ENCODE assay signal across 23 mouse cellular contexts in genomic region chr4:132401016-132401415, GRCm38 (mm10). TPM values are rescaled to one million over a fixed set of nuclear protein-coding genes. Genes with fewer than 3 reads are reported as not detected.
DNase-seq lines count a peak whose midpoint lies in the region; ATAC-seq and TF ChIP-seq lines count a peak whose summit lies in the region.
"Had no signal": no experiment of that assay in that cellular context is flagged by ENCODE, and none has a peak within 500 bp of the region (broad histone marks: within the 10 kb centered on the region; RNA-seq: fewer than 3 reads in every experiment).

No protein-coding gene starts in this region.

- H3K4me2 ChIP-seq in intestine, postnatal 0 days (replicated peaks; ENCODE audit: low read depth): 0 out of 2 replicates have a peak overlapping the region, but pooled peaks have one; percentile 1
- no peak overlapping the region for H3K4me2 ChIP-seq in intestine, embryonic 16.5 days (ENCODE audit: low read depth, low read length)
- H3K4me2 ChIP-seq in kidney, embryonic 16.5 days (replicated peaks; ENCODE audit: low read depth, low read length): no peak overlapping the region
- H3K4me2 ChIP-seq: forebrain, embryonic 13.5 days; heart, embryonic 13.5 days had no signal

- H3K4me3 ChIP-seq in intestine, postnatal 0 days (ENCODE audit: low read depth, low read length): no peak overlapping the region
- H3K4me3 ChIP-seq in intestine, embryonic 16.5 days (ENCODE audit: low read length): no peak overlapping the region
- H3K4me3 ChIP-seq in kidney, embryonic 16.5 days (ENCODE audit: low read length): no peak overlapping the region
- H3K4me3 ChIP-seq in left cerebral cortex, adult 2 months: no peak overlapping the region
- H3K4me3 ChIP-seq: forebrain, embryonic 10.5 days; forebrain, embryonic 13.5 days; heart, adult 2 months; heart, embryonic 10.5 days; heart, embryonic 13.5 days had no signal

- no peak overlapping the region for H3K27ac ChIP-seq in intestine, postnatal 0 days (ENCODE audit: low read depth, low read length)
- H3K27ac ChIP-seq in intestine, embryonic 16.5 days (ENCODE audit: low read length): no peak overlapping the region
- no peak overlapping the region for H3K27ac ChIP-seq in kidney, embryonic 16.5 days (ENCODE audit: low read length)
- no peak overlapping the region for H3K27ac ChIP-seq in left cerebral cortex, adult 2 months
- H3K27ac ChIP-seq: forebrain, embryonic 10.5 days; forebrain, embryonic 13.5 days; heart, adult 2 months; heart, embryonic 10.5 days; heart, embryonic 13.5 days had no signal

- WGBS in intestine, postnatal 0 days: 61% methylated on average over 9 of the region's 9 CpGs
- 84% methylated on average over 9 of the region's 9 CpGs for WGBS in intestine, embryonic 16.5 days
- WGBS in kidney, embryonic 16.5 days: 89% methylated on average over 9 of the region's 9 CpGs

- no peak for TF ChIP-seq CTCF in intestine, postnatal 0 days (IDR thresholded peaks at IDR 0.05; ENCODE audit: low read depth)
- no peak for TF ChIP-seq CTCF in left cerebral cortex, adult 2 months (IDR thresholded peaks at IDR 0.05)

- H3K27me3 ChIP-seq in intestine, postnatal 0 days (replicated peaks; ENCODE audit: control insufficient read depth, insufficient read depth, low read length): no peaks in the 10 kb centered on the region
- no peaks in the 10 kb centered on the region for H3K27me3 ChIP-seq in intestine, embryonic 16.5 days (replicated peaks; ENCODE audit: control insufficient read depth, insufficient read depth, low read length)
- no peaks in the 10 kb centered on the region for H3K27me3 ChIP-seq in kidney, embryonic 16.5 days (ENCODE audit: insufficient read depth, low read length)
- H3K27me3 ChIP-seq: forebrain, embryonic 13.5 days; heart, embryonic 13.5 days; Patski had no signal

- no peaks in the 10 kb centered on the region for H3K36me3 ChIP-seq in intestine, postnatal 0 days (ENCODE audit: control insufficient read depth, insufficient read depth)
- no peaks in the 10 kb centered on the region for H3K36me3 ChIP-seq in intestine, embryonic 16.5 days (ENCODE audit: control insufficient read depth, insufficient read depth, low read length)
- H3K36me3 ChIP-seq in kidney, embryonic 16.5 days (ENCODE audit: insufficient read depth, low read length): no peaks in the 10 kb centered on the region
- H3K36me3 ChIP-seq: heart, embryonic 10.5 days; heart, embryonic 13.5 days had no signal

- no peak overlapping the region for H3K9ac ChIP-seq in intestine, postnatal 0 days (ENCODE audit: low read depth, low read length)
- no peak overlapping the region for H3K9ac ChIP-seq in intestine, embryonic 16.5 days (ENCODE audit: low read depth, low read length)
- no peak overlapping the region for H3K9ac ChIP-seq in kidney, embryonic 16.5 days (replicated peaks; ENCODE audit: low read length)
- H3K9ac ChIP-seq: forebrain, embryonic 13.5 days; heart, embryonic 13.5 days had no signal

- ATAC-seq in intestine, postnatal 0 days: no peak
- ATAC-seq in intestine, embryonic 16.5 days: no peak
- ATAC-seq in kidney, embryonic 16.5 days (ENCODE audit: low FRiP score, low TSS enrichment): no peak
- ATAC-seq: forebrain, embryonic 13.5 days; forebrain, embryonic 16.5 days; Patski had no signal

- intact Hi-C loops in left cerebral cortex, adult 2 months (cut with DNase I): no loop called here

- DNase-seq in kidney, adult 8-10 months: peak; percentile 66 to 77
- DNase-seq in kidney, postnatal 4 days: no peak
- peak; percentile 44 to 85 for DNase-seq in kidney, postnatal 25 days
- DNase-seq in left cerebral cortex, adult 2 months (ENCODE audit: extremely low spot score in 1 of 2, low spot score in 2 of 2): no peak
- DNase-seq: adrenal gland, postnatal 10 days; adrenal gland, postnatal 36 days; cerebellum, adult 18-20 months; cerebellum, adult 9-10 months; cerebellum, postnatal 14 days; gastrocnemius, postnatal 10 days; gastrocnemius, postnatal 36 days; heart, adult 2 months; heart, postnatal 14 days; heart, postnatal 4 days had no signal

- H3K9me3 ChIP-seq in intestine, postnatal 0 days (ENCODE audit: control insufficient read depth): no peaks in the 10 kb centered on the region
- no peaks in the 10 kb centered on the region for H3K9me3 ChIP-seq in intestine, embryonic 16.5 days (ENCODE audit: control insufficient read depth, low read length)
- H3K9me3 ChIP-seq in kidney, embryonic 16.5 days (ENCODE audit: low read length): no peaks in the 10 kb centered on the region
- H3K9me3 ChIP-seq: forebrain, embryonic 10.5 days; forebrain, embryonic 13.5 days; heart, embryonic 10.5 days; heart, embryonic 13.5 days had no signal

- H3K4me1 ChIP-seq in intestine, postnatal 0 days (replicated peaks; ENCODE audit: control insufficient read depth, insufficient read depth, low read length): no peaks in the 10 kb centered on the region
- H3K4me1 ChIP-seq in intestine, embryonic 16.5 days (ENCODE audit: control insufficient read depth, insufficient read depth, low read length): peaks cover 6% of the 10 kb centered on the region
- H3K4me1 ChIP-seq in kidney, embryonic 16.5 days (ENCODE audit: insufficient read depth, low read length): peaks cover 25% of the 10 kb centered on the region

RNA-seq across cellular contexts. Expression of gene Phactr4, which starts 21.3 kb away (rescaled TPM):
- 16.7 and 17.5 TPM in 2 replicates for polyA plus RNA-seq in intestine, postnatal 0 days (2015; fragmentation: Nextera tagmentation; extraction: Ambion mirVana)
- polyA plus RNA-seq in intestine, embryonic 16.5 days (2015; fragmentation: Nextera tagmentation; extraction: Ambion mirVana): 15.9 and 17.2 TPM in 2 replicates
- polyA plus RNA-seq in kidney, embryonic 16.5 days (2015; fragmentation: Nextera tagmentation; extraction: Ambion mirVana): 23.7 and 32.8 TPM in 2 replicates
- total RNA-seq in left cerebral cortex, adult 2 months (2021): 1 to 10 TPM; 9.1 to 9.8 TPM

RNA-seq across cellular contexts. Expression of gene Rcc1, which starts 47.6 kb away (rescaled TPM):
- 47.4 and 48.7 TPM in 2 replicates for polyA plus RNA-seq in intestine, postnatal 0 days (2015; fragmentation: Nextera tagmentation; extraction: Ambion mirVana)
- 82.2 and 90.6 TPM in 2 replicates for polyA plus RNA-seq in intestine, embryonic 16.5 days (2015; fragmentation: Nextera tagmentation; extraction: Ambion mirVana)
- 89.6 and 92.7 TPM in 2 replicates for polyA plus RNA-seq in kidney, embryonic 16.5 days (2015; fragmentation: Nextera tagmentation; extraction: Ambion mirVana)
- total RNA-seq in left cerebral cortex, adult 2 months (2021): 10 to 100 TPM; 13.0 to 14.3 TPM

Comparison
In these comparisons a context has a peak if more than half of its experiments do, and no peak if none do; other contexts are left out.
1. DNase-seq: peak in kidney, adult 8-10 months (2 of 2) and kidney, postnatal 25 days (2 of 2); none in kidney, postnatal 4 days (0 of 2) and left cerebral cortex, adult 2 months (0 of 2).